Mouse (Mus musculus): ENCODE measurements around the gene Oxct1.

Gene Oxct1

DNA sequence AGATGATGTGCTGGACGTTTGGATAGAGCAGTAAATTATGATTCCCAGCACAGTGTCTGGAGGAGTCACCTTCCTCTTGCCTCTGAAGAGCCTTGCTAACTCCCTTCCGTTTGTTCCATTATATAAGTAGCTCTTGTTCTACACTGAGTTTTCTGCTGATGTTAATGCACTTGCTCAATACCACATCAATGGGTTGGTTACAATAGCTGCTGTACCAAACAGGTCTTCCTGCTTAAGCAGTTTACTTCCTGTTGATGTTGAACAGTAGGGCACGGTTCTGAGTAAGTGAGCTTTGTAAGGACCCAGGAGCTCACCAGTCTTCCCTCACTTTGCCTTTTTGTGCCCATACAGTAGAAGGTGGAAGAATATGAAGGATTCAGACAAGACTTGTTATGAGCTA is 98.5 kb downstream of the Oxct1 start:
- DNase-seq, result no peak

DNA sequence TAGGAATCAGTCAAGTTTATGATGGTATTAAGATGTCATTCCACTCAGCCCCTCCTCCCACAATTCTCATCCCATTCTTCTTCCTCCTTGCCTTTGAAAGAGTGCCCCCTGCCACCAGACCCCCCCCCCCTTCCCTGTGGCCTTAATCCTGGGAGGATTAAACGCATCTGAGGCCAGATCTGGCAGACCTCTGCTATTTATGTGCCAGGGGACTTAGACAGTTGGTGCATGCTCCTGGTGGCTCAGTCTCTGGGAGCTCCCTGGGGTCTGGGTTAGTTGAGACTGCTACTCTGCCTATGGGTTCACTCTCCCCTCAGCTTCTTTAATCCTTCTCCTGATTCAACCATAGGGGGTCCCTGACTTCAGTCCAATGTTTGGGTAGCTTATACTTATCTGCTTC is 112.3 kb downstream of the Oxct1 start:
- DNase-seq, result no peak

DNA sequence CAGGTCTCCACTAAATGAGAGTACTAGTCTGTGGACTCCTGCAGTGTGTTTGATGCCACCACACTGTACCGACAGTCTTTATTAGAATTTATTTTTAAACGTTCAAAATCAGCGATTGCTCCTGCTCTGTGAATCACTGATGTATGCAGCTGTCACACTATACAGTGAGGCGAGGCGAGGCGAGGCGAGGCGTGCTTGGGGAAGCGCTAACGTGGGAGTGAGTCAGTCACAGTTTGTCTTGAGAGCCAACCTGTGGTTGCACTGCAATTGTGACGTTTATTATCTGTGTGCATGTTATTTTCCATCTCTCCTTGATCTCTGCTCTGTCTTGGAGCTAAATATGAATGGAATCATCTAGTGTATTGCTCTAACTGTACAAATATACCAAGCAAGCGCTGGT is 113.3 kb downstream of the Oxct1 start:
- DNase-seq, result no peak

DNA sequence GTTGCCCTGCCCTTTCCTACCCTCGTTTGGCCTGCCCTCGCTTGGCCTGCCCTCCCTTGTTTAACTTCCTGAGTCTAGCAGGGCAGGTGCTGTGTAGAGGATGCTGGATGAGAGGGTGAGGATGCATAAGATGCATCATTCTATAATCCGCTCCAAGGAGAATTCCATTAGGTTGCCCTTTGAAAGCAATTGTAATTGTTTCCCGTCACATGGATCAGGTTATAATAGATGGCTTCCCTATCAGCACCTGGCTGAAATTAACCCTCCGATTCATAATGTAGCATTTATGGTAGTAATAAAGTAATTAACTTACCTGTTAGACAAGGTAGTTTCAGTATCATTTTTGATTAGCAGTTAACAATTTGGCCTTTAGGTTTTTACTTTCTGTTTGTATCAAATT is 119.2 kb downstream of the Oxct1 start:
- DNase-seq, result no peak

DNA sequence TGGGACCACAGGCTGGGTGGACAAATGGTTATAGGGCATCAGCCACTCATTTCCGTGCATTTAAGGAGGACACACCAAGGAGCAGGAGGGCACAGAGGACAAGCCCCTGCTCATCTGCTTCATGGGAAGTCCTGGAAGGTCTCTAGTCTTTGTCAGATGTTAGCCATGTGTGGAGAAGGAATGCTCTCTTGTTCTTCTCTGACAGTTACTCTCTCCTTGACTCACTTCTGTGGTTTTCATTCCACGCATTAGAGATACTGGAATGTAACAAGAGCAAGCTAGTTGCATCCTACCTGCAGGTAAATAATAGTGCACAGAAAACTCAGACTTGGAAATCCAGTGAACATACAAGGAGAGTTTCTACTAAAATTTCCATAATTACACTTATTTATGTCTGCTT is 121.5 kb downstream of the Oxct1 start:
- DNase-seq, result no peak

DNA sequence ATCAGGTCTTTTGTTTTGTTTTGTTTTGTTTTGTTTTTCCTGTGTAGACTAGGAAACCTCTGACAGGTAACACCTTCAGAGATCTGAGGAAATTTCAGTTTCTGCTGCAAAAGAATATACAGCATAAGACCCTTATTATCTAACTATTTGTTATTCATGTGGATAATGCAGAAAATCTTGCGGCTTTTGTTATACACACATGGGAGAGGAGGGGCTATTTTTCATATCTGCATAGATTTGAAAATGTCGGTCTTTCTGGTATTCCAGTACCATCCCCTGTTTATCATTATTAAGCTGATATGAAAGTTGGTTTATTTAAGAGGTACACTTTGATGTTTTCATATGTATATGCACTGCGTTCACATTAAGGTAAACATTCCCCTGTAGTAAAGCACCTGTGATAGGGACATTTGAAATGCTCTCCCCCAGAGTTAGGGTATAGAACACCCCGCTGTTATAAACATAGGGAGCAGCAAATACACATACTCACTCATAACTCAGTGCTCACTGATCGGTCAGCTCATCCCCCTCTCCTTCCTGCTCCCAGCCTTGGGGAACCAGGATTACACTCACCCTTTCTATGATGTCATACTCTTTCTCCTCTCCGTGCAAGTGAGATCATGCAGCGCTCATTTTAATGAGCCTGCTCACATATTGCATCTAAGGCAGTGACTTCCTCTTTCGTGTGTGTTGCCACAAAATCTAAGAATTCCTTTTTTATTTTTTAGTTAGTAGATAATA is 122.6 kb downstream of the Oxct1 start:
- no peak for DNase-seq

DNA sequence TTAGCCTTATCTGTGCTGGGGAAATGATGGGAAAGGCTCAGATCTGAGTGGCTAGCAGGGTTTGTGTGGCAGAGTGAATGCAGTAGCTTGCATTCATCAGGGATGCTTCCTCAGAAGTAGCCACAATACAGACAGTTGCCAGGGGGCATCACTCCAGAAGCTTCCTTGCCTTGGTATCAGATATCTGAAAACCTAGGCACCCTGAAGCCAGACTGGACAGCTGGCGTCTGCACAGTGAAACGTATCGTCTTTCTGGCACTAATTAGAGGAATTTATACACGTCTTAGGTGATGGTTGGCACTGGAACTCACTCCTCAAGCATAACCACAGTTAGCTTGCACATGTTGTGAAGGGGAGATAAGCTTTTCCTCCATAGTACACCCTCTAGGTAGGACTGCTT is 128.5 kb downstream of the Oxct1 start:
- DNase-seq, result no peak

DNA sequence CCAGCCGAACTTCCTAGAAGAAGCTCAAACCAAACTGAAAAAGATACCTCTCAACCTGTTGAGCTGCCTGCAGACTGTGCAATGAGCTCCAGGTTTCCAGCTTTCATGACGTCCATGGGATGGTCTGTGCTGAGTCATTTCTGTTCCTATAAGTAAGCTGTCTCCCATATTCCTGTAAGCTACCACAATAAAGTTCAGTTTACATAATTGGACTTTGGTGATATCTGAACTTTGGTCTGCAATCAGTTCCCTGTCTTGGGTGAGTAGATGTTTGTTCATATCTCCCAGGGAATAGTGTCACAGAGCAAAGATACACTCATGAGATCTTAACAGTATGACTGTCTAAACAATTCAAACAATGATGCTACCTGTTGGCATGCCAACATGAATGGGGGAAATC is 141.8 kb downstream of the Oxct1 start:
- DNase-seq, result no peak

DNA sequence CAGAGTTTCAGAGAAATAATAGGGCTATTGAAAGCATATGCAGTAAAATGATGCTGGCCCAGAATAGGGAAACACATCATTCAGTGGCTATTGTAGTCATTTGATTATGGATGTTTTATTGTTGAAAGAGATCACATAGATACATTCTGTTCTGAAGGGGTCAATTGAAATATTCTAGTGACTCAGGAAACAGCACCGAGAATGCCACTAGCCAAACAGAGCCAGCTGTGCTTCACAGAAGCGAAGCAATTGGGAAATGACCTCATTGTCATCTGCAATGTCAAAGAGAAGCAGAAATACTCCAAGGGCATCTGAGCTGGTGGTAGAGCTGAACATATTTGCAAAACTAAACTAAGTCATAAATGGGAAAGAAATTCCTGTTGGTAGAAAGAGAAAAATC is 145.4 kb downstream of the Oxct1 start:
- no peak for DNase-seq

DNA sequence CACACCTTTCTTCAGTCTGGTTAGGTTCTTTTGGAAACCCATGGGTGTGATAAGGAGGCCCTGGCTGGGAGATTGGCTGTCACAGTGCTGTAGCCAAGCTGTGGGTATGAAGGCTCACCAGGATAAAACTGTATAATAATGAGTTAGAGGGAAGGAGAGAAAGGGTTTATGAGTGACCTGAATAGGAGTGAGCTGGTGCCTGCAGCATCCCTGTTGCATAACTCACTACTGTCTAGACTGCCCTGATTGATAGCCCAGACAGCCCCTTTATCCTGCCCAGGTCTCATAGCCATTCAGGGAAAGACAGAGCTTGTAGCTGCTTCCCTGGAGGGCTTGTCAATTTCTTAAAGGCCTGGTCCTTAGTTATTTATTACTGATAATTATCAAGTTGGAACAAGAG is 171.7 kb downstream of the Oxct1 start:
- DNase-seq, result no peak
